Mouse (Mus musculus) ES-E14 (cell line): Measurements from ENCODE around the gene Aif1.

Experiments
- CHD2 ChIP-seq: IDR thresholded peaks from 2 replicates; pipeline ENCODE4 v1.6.1; 2014; ENCODE audit warnings: mild to moderate bottlenecking, low read depth, low read length, inconsistent platforms
- MAFK ChIP-seq: IDR thresholded peaks from 2 replicates; pipeline ENCODE4 v1.6.1; 2014; ENCODE audit warnings: mild to moderate bottlenecking, low read depth, low read length, inconsistent platforms; ENCODE audit not compliant: insufficient read depth
- ZC3H11A ChIP-seq: IDR thresholded peaks from 2 replicates; pipeline ENCODE4 v1.6.1; 2012; ENCODE audit warnings: low read depth, mild to moderate bottlenecking, inconsistent platforms, low read length, borderline replicate concordance

DNA sequence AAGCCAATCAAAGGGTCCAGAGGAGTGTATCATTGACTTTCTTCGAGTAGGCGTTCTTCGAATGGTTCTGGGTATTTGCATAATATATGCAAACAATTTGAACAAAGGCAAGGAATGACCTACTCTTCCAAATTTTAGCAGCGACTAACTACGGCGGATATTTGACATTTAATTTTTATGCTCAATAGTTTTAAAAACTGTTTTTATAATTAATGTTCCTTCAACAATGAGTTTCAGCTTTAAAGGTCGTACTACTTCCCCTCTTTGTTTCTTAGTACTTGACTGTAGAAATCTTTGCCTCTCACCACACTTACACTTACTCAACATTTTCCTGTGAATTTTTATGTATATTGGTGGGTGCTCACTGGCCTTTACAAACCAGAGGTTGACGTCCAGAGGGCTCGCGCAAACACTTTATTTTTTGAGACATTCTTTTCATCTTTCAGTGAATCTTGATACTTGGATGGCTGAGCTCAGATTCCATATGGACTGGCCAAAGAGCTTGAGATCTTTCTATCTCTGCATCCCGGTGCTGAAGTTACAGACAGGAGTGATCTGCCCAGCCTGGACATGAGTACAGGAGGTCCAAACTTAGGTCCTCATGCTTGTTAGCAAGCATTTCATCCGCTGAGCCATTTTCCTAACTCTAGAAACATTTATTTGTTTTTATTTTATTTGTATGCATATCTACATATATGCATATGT, 10.3 kb downstream of the Aif1 start:
- TF ChIP-seq CHD2 (no peak), MAFK (no peak), ZC3H11A (no peak)
